Mouse (Mus musculus) kidney, postnatal 14 days (tissue): ENCODE results near the gene Smchd1.
"Not testable (repeated sequence)": the region's sequence is repeated elsewhere in the genome, so short reads cannot be mapped to it uniquely, and the experiment has no call there.

Experiments
- DNase-seq: peaks from one replicate; pipeline ENCODE4 v3.0.0; 2022; ENCODE audit warnings: mixed read lengths

Gene Smchd1

DNA sequence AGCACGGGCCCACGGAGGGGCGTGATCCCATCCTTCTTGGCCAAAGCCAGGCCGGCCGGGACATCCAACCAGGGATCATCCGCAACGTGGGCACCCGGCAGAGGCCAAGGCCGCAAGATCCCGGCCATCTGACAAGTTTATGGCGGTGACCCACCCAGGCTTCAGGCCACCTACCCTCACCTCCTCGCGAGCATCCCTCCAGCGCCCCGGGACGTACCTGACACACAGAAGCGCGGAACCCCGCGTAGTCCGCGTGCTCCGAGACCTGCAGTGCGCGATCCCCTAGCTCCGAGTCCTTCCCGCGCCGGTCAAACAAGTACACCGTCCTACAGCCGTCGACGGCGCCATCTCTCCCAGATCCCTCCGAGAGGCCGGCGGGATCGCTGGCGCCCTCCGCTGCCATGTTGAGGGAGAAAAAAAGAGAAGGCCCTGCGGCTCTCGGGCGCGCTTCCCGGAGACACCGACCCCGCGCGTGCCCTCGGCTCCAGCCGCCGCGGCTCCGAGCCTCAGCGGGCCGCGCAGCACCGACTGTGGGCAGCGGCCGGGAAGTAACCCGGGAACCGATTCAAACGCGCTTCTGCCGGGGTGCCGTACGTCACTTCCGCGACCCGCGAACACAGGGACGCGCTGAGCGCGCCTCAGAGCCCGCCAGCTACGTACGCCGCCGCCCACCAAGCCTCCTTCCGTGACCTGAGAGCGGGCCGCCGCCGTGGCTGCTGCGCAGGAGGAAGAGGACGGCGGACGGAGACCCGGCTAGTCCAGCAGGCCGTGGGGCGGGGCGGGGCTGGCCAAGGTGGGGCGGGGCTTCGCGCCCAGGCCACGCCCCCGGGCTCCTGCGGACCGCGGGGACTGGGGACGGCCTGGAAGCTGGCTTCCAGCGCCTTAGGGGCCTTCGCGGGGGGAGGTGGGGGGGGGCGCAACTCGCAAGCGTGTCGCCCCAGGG lies at the start of gene Smchd1:
Gene Smchd1 (minus strand): TSS at position 582 of the 943 bp plus-strand sequence.
- peak; percentile 97 for DNase-seq

DNA sequence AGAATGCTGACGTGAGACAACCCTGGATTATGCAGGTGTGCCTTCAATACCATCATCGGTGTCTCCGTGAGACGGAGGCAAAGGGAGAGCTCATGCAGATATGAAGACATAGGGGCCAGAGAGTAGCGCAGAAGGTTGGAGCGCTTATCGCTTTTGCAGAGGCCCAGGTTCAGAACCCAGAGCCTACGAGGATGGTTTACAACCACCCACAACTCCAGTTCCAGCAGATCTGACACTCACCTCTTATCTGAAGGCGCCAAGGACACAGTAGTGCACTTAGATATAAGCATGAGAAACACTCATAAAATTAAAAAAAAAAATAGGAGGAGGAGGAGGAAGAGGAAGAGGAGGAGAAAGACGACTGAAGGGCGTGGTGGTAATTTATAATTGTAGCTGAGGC lies 35.2 kb upstream of the Smchd1 start:
- no peak for DNase-seq

DNA sequence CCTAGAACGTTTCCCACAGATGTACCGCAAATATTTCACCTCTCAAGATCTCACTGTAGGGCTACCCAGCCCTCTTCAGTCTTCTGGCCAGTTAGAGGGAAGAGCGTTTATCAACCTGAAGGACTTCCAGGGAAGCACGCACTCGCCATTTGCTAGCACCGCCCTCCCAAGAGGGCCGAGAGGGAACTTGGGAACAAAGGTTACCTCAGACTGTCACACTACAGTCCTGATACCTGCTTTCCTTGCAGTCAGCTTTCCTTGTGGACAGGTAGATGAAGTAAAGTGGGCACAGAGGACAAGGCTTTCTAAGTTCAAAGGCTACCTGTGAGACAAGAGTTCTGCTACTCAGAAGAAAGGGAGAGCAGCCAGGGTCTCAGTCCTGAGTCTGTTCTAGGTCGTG lies 31.7 kb upstream of the Smchd1 start:
- no peak for DNase-seq

DNA sequence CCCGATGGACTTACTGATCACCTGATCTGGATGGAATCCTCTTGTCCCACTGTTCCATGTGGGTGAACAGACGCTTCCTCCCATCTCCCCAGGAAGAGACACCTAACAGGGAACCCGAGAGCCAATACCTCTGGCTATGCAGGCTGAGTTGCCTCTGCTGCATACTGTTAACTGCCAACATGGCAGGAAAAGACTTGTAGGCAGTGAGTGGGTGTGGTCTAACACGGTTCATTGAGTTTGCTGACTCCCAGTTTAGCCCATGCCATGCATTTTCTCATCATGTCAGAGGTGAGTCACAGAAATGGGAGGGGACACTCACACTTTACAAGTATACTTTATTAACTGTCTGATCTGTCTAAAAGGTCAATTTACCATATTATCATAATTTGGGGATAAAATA lies 20.6 kb upstream of the Smchd1 start:
- DNase-seq, result no peak

DNA sequence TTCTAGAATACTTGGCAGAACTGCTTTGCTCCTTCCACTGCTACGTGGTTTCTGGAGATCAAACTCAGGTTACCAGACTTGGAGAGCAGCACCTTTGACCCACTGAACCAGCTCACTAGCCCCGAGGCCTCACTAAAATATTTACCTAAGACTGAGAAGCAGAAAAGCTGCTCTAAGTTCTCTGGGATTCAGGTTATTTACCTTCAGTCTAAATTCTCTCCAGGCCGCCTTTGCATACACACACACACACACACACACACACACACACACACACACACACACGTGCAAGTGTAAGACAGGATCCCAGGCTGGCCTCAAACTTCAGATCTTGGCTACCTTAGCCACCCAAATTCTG lies 16.2 kb upstream of the Smchd1 start:
- DNase-seq, result peak; percentile 8

DNA sequence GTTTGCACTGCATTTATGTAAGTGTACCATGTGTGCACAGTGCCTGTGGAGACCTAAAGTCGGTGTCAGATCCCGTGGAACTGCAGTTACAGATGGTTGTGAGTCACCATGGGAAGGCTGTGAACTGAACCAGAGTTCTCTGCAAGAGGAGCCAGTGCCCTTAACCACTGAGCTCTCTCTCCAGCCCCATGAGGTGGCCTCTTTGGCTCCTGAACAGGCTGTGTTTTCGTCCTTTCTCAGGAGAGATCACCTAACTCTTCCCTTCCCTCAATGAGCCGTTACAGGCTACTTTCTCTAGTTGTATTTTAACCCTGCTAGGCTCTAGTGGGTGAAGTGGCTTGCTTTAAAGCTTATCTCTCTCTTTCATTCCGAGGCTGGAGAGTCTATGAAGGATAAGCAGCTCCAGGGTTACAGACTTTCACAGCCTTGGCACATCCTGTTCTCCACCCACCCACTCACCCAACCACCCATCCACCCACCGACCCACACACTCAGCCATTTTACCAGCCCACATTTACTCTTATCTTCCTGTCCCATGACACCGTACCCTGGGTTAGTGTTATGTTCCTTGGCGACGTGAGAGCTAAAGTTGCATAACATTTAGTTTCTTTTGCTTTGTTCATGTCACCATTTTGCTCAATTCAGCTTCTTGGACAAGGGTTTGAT lies 15.7 kb upstream of the Smchd1 start:
- no peak for DNase-seq

DNA sequence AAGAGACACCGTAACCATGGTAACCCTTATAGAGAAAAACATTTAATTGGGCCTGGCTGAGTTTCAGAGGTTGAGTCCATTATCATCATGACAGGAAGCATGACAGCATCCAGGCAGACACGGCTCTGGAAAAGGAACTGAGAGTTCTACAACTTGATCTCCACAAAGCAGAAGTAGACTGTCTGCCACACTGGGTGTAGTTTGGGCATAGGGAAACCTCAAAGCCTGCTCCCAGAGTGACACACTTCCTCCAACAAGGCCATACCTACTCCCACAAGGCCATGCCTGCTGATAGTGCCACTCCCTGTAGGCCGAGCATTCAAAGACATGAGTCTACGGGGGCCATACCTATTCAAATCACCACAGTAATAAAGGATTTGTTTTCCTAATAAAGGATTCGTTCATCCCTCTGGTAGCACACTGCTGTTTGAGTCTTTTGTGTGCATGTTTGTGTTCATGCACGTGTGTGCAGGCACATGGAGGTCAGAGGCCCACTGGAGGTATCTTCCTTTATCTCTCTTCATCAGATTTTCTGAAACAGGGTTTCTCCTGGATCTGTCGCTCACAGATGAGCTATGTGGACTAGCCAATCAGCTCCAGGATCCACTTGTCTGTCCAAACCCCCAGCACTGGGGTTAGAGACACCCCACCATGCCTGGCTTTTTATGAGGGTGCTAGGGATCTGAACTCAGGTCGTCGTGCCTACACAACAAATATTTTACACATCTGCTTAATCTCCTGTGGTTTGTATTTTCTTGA lies 14.7 kb upstream of the Smchd1 start:
- no peak for DNase-seq

DNA sequence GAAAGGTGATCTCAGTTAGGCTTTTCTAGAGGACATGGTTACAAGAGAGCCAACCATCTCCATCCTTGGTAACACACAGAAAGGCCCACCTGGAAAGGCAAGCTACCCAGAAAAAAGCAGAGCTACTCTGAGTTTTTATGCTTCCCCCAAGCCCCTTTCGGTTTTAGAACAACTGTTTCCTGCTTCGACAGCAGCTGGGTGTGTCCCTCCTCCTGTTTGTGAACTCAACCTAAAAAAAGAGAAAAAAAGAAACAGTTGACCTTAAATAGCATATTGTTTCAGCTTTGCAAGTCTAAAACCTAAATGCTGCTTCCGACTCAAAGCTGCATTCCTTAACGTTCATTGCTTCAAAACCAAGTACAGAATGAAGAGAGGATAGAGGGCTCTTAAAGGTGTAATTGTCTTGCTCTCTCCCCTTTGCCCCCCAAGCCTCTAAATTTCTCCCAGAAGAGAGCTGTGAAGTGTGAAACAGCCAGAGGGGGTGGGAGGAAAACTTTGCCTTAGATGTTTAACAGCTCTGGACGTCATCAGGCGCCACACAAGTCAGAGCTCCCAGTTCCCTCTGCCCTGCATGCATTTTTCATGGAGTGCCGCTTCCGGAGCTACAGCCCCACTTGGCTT lies 11.2 kb upstream of the Smchd1 start:
- peak; percentile 50 for DNase-seq

DNA sequence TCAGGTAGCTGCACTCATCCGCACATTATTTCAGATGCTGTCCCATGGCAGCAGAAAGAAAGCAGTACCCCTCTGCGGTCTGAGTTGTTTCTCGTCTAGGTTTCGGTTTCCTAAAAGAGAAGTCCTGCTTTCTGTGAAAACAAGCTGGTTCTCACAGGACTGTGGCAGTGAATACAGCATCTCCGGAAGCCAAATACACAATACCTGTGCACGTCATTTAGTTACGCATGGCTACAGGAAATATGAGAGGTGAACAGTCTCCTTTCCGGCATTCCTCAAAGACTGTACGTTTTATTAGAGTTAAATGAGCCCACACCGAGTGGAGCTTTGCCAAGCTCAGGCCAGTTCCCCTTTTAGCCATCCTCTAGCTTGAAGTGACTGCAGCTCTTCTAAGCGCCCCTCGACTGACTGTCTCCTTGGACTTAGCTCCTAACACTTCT lies 10.7 kb upstream of the Smchd1 start:
- DNase-seq, result peak; percentile 55

DNA sequence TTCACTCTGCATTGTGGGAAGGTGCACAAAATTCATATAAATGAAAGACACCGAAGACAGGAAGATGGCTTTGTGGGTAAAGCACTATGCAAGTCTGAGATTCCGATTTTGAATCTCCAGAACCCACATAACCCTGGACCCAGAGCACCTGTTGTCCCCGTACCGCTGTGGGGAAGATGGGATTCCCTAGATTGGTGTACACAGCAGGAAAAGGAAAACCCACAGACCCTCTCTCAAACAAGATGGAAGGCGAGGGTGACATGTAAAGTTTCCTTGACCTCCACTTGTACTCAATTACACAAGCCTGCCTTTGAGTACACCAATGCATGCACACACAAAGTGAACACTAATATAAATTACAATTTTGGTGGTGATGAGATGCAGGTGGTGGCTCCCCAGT lies 9.6 kb upstream of the Smchd1 start:
- DNase-seq, result no peak

DNA sequence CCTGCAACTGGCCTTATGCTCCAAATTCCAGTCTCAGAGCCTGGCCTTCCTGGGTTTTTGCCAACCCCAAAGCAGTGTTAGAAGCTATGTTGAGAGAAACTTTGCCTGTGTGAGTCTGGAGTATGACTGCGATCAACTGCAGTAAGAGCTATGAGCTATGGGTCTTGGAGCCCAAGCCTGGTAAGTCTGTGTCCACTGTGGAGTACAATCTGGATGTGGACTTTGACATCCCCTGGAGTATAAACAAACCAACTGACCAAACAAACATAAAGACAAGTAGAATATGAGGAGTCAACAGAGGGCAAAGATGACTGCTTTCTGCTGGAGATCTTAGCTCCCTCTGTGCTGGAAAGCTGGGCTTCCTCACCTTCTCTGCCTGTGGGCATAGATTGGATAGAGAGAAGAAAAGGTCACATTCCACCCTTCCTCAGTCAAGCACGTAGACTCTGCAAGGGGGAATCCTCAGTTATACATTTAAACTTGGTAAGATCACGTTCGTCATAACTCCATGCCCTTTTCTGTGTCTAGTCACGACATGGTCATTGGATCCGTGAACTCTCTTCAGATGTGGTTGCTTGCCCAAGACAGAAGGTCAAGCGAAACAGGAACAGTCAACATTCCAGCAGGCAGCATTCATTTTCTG lies 8.4 kb upstream of the Smchd1 start:
- DNase-seq, result peak; percentile 40

DNA sequence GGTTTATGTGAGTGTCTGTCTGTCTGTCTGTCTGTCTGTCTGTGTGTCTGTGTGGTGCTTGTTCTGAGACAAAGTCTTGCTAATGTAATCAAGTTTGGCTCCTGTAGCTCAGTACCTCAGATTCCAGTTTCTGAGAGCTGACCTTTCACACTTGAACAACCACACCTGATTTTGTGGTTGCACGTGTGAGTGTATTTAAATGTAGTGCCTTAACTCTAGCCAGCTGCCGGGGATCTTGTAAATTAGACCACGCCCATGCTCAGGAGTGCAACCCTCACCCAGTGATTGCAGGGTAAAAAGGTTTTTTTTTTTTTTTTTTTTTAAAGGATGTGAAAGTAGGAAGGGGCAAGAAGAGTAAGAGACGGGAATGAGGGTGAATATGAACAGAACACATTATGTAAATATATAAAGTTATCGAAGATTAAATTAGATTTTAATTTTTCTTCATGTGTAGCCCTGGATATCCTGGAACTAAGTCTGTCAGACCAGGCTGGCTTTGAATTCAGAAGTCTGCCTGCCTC lies 4.3 kb upstream of the Smchd1 start:
- DNase-seq, result peak; percentile 15

DNA sequence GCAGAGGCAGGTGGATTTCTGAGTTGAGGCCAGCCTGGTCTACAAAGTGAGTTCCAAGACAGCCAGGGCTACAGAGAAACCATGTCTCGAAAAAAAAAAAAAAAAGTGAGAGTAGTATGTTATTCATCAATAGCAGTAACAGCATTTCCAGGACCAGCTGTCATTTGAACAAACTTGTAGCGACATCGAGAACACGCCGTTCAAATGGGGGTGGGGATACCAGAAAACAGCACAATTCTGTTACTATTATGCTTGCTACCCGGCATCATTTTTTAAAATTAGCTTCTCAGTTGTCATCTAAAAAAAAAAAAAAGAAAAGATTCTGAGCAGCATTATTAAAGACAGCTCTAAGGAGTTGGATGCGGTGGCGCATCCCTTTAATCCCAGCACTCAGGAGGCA lies 2.3 kb upstream of the Smchd1 start:
- DNase-seq, result no peak

DNA sequence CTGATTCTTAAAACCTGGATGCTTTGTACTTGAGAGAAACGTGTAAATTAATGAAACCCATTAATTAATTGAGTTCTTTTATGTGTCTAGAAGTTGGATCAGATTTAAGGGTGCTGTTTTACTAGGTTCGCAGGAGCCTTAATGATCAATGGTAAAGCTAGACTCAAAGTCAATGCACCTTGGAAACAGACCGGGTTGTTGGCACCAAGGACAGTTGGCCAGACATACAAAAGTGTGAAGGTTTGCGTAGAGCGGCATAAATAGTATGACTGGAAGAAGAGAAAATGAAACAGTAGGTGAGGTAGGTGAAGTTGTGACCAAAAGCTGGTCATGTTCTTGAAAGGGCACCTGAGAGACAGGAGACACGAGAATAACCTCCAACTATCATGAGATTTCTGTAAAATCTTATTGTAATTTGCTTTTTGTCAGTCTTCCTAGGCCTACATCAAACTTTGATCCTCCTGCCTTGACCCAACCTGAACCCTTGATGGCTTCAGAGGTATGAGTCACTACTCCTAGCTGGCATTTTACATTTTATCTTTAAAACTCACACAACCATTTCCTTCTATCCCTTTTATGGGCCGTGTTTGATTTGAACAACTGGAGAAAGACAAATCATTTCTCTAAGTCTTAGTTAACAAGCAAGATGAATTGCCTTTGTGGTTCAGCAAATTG lies 1.3 kb upstream of the Smchd1 start:
- DNase-seq, result no peak

DNA sequence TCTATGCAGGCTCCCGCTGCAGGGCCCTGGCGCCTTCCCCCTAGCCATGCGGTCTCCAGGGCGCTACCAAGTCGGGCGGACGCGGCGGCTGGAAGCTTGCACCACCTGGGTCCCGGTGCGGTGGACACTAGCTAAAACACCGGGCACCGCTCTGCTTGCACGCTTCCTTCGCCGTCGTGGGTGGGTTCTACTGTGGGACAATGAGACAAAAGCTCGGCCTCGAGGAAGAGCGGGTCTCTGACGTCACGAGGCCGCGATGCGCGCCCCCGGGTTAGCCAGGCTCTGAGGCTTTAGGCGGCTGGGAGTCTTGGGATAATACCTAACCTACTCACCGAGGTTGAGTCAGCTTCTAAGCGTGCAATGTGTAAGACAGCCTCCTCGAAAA lies 554 bp upstream of the Smchd1 start:
- DNase-seq, result peak; percentile 80

DNA sequence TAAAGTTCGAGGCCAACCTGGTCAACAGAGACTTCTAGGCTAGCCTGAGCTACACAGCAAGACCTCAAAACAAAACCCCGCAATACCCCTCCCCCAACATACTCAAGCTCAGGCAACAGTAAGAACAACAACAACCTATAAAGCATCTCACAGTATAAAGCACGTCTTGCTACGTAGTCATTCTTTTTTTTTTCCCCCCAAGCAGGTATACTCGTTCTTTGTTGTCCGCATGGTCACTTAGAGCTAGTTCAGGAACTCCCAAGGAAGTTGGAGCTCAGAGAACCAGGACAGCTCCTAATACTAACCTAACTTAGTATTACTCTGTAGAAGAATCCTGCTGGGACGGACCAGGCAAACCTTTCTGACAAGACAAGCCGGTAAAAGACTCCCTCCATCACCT lies 1.0 kb downstream of the Smchd1 start:
- DNase-seq, result no peak

DNA sequence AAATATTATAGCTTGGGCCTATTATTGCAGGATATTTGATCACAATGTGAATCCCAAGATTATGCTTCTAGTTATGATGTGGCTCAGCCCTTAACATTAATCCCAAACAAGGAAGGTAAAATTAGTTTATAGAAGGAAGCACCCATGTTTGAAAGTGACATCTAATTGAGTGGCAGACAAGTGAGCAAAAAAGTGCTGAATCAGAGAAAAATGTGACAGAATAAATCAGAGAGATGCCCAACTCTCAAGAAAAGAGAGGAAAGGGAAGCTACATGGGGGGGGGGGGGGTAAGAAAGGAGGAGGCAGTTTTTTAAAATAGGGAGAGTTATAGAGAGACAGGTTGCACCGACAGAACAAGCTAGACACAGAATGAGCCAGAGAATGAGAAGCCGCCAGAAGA lies 3.9 kb downstream of the Smchd1 start:
- DNase-seq, result no peak

DNA sequence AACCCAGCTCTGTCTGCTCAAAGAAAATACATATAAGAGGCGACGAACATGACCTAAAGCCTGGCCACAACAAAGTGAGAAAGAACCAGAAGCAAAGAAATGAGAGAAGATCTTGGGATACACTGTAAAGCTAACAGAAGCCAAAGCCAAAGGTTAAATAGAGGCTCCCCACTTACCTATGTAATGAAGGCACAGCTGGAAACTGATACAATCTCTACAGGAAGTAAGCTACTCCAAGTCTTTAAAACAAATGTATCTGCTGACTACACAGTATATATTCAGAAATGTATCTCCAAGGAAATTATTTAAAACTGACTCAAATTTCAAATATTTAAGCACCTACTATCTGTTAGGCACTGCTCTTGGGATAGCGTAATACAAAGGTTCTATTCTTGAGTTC lies 14.8 kb downstream of the Smchd1 start:
- DNase-seq, result no peak

DNA sequence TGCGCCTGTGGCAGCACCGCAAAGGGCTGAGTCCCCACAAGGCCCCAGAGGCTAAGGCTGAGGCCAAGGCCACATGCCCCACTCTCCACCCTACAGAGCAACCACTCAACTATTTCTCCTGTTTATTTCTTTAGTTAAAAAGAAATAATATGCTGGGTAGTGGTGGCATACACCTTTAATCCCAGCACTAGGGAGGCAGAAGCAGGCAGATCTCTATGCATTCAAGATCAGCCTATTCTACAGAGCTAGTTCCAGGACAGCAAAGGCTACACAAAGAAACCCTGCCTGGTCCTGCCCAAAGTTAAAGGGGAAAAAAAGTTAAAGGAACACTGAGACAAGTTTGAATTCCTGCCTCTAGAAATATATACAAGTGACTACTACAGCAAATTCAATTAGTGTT lies 15.3 kb downstream of the Smchd1 start, which contains the start of gene Gm4707:
Gene Gm4707 (minus strand): TSS at position 101 of the 400 bp plus-strand sequence.
- no peak for DNase-seq

DNA sequence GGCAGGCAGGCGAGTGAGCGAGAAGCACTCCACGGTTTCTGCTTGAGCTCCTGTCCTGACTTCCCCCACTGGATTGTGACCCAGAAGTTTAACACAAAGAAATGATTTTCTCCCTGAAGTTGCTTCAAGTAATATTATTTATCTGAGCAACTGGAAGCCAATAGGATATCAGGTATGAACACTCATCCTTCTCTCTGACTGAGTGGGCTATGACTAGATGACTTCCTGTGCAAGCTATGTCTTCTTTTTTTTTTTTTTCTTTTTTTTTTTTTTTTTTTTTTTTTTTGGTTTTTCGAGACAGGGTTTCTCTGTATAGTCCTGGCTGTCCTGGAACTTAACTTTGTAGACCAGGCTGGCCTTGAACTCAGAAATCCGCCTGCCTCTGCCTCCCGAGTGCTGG lies 17.8 kb downstream of the Smchd1 start:
- not testable (repeated sequence) for DNase-seq

DNA sequence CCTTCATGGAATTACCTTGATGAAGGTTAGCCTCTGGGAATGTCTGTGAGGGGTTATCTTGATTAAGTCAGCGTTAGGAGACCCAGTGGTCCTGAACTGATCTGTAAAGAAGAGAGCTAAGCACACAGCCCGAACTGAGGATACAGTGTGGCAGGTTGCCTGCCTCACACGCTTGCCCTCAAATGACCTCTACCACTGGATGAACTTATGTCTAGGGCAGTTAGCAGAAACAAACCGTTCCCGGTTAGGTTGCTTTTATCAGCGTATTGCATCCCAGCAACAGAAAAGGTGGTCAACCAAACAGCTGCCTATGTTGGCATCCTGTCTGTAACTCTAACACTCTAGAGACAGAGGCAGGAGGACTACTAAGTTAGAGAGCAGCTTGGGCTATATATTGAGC lies 30.0 kb downstream of the Smchd1 start:
- no peak for DNase-seq

DNA sequence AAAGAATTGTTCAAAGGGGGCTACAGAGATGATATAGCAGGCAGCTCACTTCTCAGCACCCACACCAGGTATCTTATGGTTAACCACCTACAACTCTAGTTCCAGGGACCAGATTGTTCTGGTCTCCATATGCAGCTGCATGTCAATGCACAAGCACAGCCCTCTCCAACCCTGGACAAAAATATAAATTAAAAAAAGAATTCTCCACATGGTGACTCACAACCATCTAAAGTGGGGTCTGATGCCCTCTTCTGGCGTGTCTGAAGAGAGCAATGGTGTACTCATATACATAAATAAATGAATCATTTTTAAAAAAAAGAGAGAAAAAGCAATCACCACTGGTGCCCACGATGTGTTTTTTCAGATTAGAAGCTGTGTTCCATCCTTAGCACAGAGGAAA lies 30.4 kb downstream of the Smchd1 start:
- DNase-seq, result no peak
